Mouse (Mus musculus) forebrain, embryonic 11.5 days (tissue): ENCODE data around the gene Spns1. TPM values are rescaled to one million over a fixed set of nuclear protein-coding genes. Genes with fewer than 3 reads are reported as not detected.

ENCODE experiments used
- ATAC-seq: fragments of 200-750 bp; cut with Nextera tagmentation; replicated peaks from 2 replicates; pipeline ENCODE4 v1.8.0; 2017; ENCODE audit warnings: moderate TSS enrichment; ENCODE audit not compliant: low FRiP score
- DNase-seq: peaks from one replicate; pipeline ENCODE4 v3.0.0-alpha.2; 2017; ENCODE audit warnings: low spot score
- H3K27ac ChIP-seq: fragments of 300-500 bp; sonication (generic); 2 replicates; pipeline ENCODE4 v1.5.1; 2014; ENCODE audit warnings: low read depth, low read length
- H3K27me3 ChIP-seq: fragments of 300-500 bp; sonication (generic); 2 replicates; pipeline ENCODE4 v1.6.1; 2014; ENCODE audit warnings: mild to moderate bottlenecking, low read length, mixed read lengths; ENCODE audit not compliant: control insufficient read depth, insufficient read depth
- H3K36me3 ChIP-seq: fragments of 300-500 bp; sonication (generic); 2 replicates; pipeline ENCODE4 v1.6.1; 2014; ENCODE audit warnings: mild to moderate bottlenecking, low read length, moderate library complexity, mixed read lengths; ENCODE audit not compliant: control insufficient read depth, insufficient read depth
- H3K4me1 ChIP-seq: fragments of 300-500 bp; sonication (generic); replicated peaks from 2 replicates; pipeline ENCODE4 v1.6.1; 2014; ENCODE audit warnings: low read length, mixed read lengths; ENCODE audit not compliant: control insufficient read depth, insufficient read depth
- H3K4me2 ChIP-seq: fragments of 300-500 bp; sonication (generic); 2 replicates; pipeline ENCODE4 v1.6.1; 2014; ENCODE audit warnings: low read depth, mild to moderate bottlenecking, low read length, moderate library complexity, mixed read lengths; ENCODE audit not compliant: severe bottlenecking
- H3K4me3 ChIP-seq: fragments of 300-500 bp; sonication (generic); 2 replicates; pipeline ENCODE4 v1.5.1; 2014; ENCODE audit warnings: low read depth, low read length
- H3K9ac ChIP-seq: fragments of 300-500 bp; sonication (generic); 2 replicates; pipeline ENCODE4 v1.6.1; 2014; ENCODE audit warnings: low read length
- H3K9me3 ChIP-seq: fragments of 300-500 bp; sonication (generic); 2 replicates; pipeline ENCODE4 v1.6.1; 2016; ENCODE audit warnings: low read length, mixed read lengths; ENCODE audit not compliant: control insufficient read depth
- WGBS: fragments of 180-500 bp; shearing (Covaris S2); extraction: QIAGEN DNeasy Blood & Tissue Kit; methylation state at CpG from one replicate; pipeline ENCODE4 v1.1.7; 2014; 5-methylcytosine and 5-hydroxymethylcytosine counted together
- polyA plus RNA-seq: library from polyadenylated mRNA; unstranded; fragments of >200 nt; fragmentation: Nextera tagmentation; extraction: Ambion mirVana; gene quantifications from 2 replicates; pipeline ENCODE4 v1.2.1, GENCODE M21; 2014

Gene Spns1
- polyA plus RNA-seq, 1 experiment from 2014 or later: 53.9 TPM

- DNase-seq: no peak
- WGBS: 80% methylated on average over 6 of the region's 6 CpGs
- H3K9me3 ChIP-seq: no peaks in the 10 kb centered on the region
- H3K27me3 ChIP-seq: no peaks in the 10 kb centered on the region
- no peak overlapping the region for H3K4me2 ChIP-seq
- H3K9ac ChIP-seq: no peak overlapping the region
- ATAC-seq: no peak
- H3K4me1 ChIP-seq: no peaks in the 10 kb centered on the region
- no peak overlapping the region for H3K27ac ChIP-seq
- no peak overlapping the region for H3K4me3 ChIP-seq
- H3K36me3 ChIP-seq: no peaks in the 10 kb centered on the region
These were observed 14.2 kb downstream of the Spns1 start for GRCm38 (mm10) chr7:126363038-126363437.

- Histone ChIP-seq H3K27ac (no peak overlapping the region), H3K9me3 (no peaks in the 10 kb centered on the region), H3K4me3 (no peak overlapping the region), H3K9ac (no peak overlapping the region), H3K27me3 (no peaks in the 10 kb centered on the region), H3K4me1 (no peaks in the 10 kb centered on the region), H3K4me2 (no peak overlapping the region), H3K36me3 (no peaks in the 10 kb centered on the region)
- no peak for DNase-seq
- WGBS: 82% methylated on average over 13 of the region's 13 CpGs
- ATAC-seq: no peak
These were observed 18.2 kb downstream of the Spns1 start for GRCm38 (mm10) chr7:126359049-126359448.

GRCm38 (mm10) chr7:126358413-126358812 lies 18.8 kb downstream of the Spns1 start:
- no peaks in the 10 kb centered on the region for H3K36me3 ChIP-seq
- WGBS: 93% methylated on average over 9 of the region's 9 CpGs
- H3K4me2 ChIP-seq: no peak overlapping the region
- H3K9me3 ChIP-seq: no peaks in the 10 kb centered on the region
- H3K27ac ChIP-seq: no peak overlapping the region
- no peak overlapping the region for H3K9ac ChIP-seq
- DNase-seq (no peak), ATAC-seq (no peak)
- H3K27me3 ChIP-seq: no peaks in the 10 kb centered on the region
- H3K4me1 ChIP-seq: no peaks in the 10 kb centered on the region
- no peak overlapping the region for H3K4me3 ChIP-seq

GRCm38 (mm10) chr7:126357838-126358237 lies 19.4 kb downstream of the Spns1 start:
- no peak for ATAC-seq
- 85% methylated on average over 6 of the region's 6 CpGs for WGBS
- no peaks in the 10 kb centered on the region for H3K9me3 ChIP-seq

GRCm38 (mm10) chr7:126356793-126357591 lies 20.3 kb downstream of the Spns1 start:
- Histone ChIP-seq H3K36me3 (no peaks in the 10 kb centered on the region), H3K27me3 (no peaks in the 10 kb centered on the region), H3K4me2 (no peak overlapping the region), H3K4me3 (no peak overlapping the region), H3K4me1 (no peaks in the 10 kb centered on the region), H3K27ac (no peak overlapping the region), H3K9me3 (no peaks in the 10 kb centered on the region), H3K9ac (no peak overlapping the region)
- DNase-seq (peak; percentile 47), ATAC-seq (no peak)
- WGBS: 49% methylated on average over 7 of the region's 7 CpGs

More at GRCm38 (mm10) chr7:126357838-126358237, 19.4 kb downstream of the Spns1 start:
- Histone ChIP-seq H3K4me2 (no peak overlapping the region), H3K27me3 (no peaks in the 10 kb centered on the region), H3K4me1 (no peaks in the 10 kb centered on the region), H3K27ac (no peak overlapping the region), H3K4me3 (no peak overlapping the region), H3K9ac (no peak overlapping the region), H3K36me3 (no peaks in the 10 kb centered on the region)
- no peak for DNase-seq

- H3K4me2 ChIP-seq: no peak overlapping the region
- no peaks in the 10 kb centered on the region for H3K9me3 ChIP-seq
- H3K27me3 ChIP-seq: no peaks in the 10 kb centered on the region
- 46% methylated on average over 5 of the region's 5 CpGs for WGBS
- H3K4me3 ChIP-seq: no peak overlapping the region
- H3K9ac ChIP-seq: 0 out of 2 replicates have a peak overlapping the region, but pooled peaks have one; percentile 20
- no peak overlapping the region for H3K27ac ChIP-seq
- peak; percentile 19 for DNase-seq
- no peaks in the 10 kb centered on the region for H3K4me1 ChIP-seq
- no peaks in the 10 kb centered on the region for H3K36me3 ChIP-seq
- ATAC-seq: no peak
These were observed 21.2 kb downstream of the Spns1 start for GRCm38 (mm10) chr7:126355847-126356597.

GRCm38 (mm10) chr7:126354738-126355614 lies 22.3 kb downstream of the Spns1 start:
- 54% methylated on average over 14 of the region's 14 CpGs for WGBS
- ATAC-seq: no peak

GRCm38 (mm10) chr7:126353994-126354365 lies 23.3 kb downstream of the Spns1 start:
- no peak overlapping the region for H3K27ac ChIP-seq
- no peak overlapping the region for H3K9ac ChIP-seq
- H3K4me3 ChIP-seq: no peak overlapping the region
- no peak overlapping the region for H3K4me2 ChIP-seq
- no peaks in the 10 kb centered on the region for H3K4me1 ChIP-seq
- H3K9me3 ChIP-seq: no peaks in the 10 kb centered on the region
- ATAC-seq: no peak
- no peaks in the 10 kb centered on the region for H3K27me3 ChIP-seq
- 95% methylated on average over 3 of the region's 3 CpGs for WGBS
- no peaks in the 10 kb centered on the region for H3K36me3 ChIP-seq
- DNase-seq: no peak

More at GRCm38 (mm10) chr7:126354738-126355614, 22.3 kb downstream of the Spns1 start:
- Histone ChIP-seq H3K9ac (no peak overlapping the region), H3K9me3 (no peaks in the 10 kb centered on the region), H3K27me3 (no peaks in the 10 kb centered on the region), H3K4me2 (no peak overlapping the region), H3K4me3 (no peak overlapping the region), H3K36me3 (no peaks in the 10 kb centered on the region), H3K27ac (no peak overlapping the region), H3K4me1 (no peaks in the 10 kb centered on the region)
- peak; percentile 43 for DNase-seq
